ENCODE assay signal across 8 mouse cellular contexts in the genomic region with DNA sequence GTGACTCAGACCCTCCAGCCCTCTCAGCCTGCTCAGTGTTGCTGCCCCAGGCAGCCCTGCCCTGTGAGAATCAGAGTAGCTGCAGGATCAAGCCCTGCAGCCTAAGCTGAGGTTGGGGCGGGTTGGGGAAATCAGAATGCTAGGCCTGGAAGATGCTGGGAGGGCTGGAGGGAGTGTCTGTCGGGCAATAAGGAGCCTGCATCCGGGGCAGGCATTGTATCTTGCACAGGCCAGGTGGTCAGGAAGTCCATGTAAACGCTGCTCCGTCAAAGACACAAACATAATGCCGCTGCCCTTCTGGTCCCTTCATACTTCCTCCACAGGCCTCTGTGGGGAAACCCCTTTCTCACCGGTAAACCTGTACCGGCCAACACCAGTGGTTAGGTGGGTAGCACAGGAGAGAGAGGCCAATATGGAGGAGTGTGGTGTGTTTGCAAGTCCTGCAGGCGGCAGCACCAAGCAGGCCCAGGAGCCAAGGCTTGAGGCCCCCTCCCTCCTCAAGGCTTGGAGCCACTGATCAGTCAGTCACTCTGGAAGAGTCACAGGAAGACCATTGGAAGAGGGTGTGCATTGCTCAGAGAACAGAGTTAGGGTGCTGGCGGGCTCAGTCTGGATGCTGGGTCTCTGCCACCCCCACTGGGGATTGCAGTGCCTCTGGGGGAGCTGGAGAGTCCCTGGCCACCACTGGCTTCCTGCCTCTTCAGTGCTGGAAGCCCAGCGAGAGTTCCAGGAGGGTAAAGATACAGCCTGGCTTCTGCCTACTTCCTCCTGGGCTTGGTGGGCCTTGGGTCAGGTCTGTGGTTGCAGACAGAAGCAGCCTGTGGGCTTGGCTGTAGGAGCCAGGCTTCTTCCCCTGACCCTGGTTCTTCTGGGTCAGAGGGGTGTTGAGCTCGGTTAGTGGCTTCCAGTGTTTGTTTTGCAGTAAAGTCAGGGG. TPM values are rescaled to one million over a fixed set of nuclear protein-coding genes. Genes with fewer than 3 reads are reported as not detected.
A peak's percentile ranks its signal among the peaks of the same experiment; 100 is the strongest.
DNase-seq lines count a peak whose midpoint lies in the region; ATAC-seq and TF ChIP-seq lines count a peak whose summit lies in the region.

No protein-coding gene starts in this region.

- ATAC-seq in kidney, embryonic 15.5 days (replicated peaks; ENCODE audit: low FRiP score) = no peak
- 0 out of 2 replicates have a peak, but pooled peaks have one; percentile 2 for ATAC-seq in embryonic facial prominence, embryonic 13.5 days (ENCODE audit: insufficient number of reproducible peaks, insufficient read depth, low FRiP score, low TSS enrichment, low read depth)
- ATAC-seq in hindbrain, embryonic 15.5 days (ENCODE audit: low FRiP score, low read depth) = no peak
- peak; percentile 28; the same call in 1 of the 2 replicates for ATAC-seq in midbrain, embryonic 12.5 days (ENCODE audit: low FRiP score, low read depth)

- H3K27me3 ChIP-seq in kidney, embryonic 15.5 days = no peaks in the 10 kb centered on the region
- H3K27me3 ChIP-seq in embryonic facial prominence, embryonic 13.5 days = no peaks in the 10 kb centered on the region
- no peaks in the 10 kb centered on the region for H3K27me3 ChIP-seq in hindbrain, embryonic 15.5 days
- no peaks in the 10 kb centered on the region for H3K27me3 ChIP-seq in midbrain, embryonic 12.5 days

- no peaks in the 10 kb centered on the region for H3K9me3 ChIP-seq in kidney, embryonic 15.5 days (replicated peaks)
- no peaks in the 10 kb centered on the region for H3K9me3 ChIP-seq in ES-E14 (ENCODE audit: control insufficient read depth, insufficient read depth, low read depth, low read length)
- H3K9me3 ChIP-seq in embryonic facial prominence, embryonic 13.5 days = no peaks in the 10 kb centered on the region
- H3K9me3 ChIP-seq in hindbrain, embryonic 15.5 days = no peaks in the 10 kb centered on the region
- no peaks in the 10 kb centered on the region for H3K9me3 ChIP-seq in midbrain, embryonic 12.5 days

- no peak overlapping the region for H3K4me3 ChIP-seq in kidney, embryonic 15.5 days (replicated peaks)
- peak overlapping the region; percentile 0 to 22; a peak in 1 of 4 replicates for H3K4me3 ChIP-seq in ES-E14 (ENCODE audit: insufficient read depth in 1 of 2, low read depth in 1 of 2, low read length in 2 of 2, poor library complexity in 1 of 2, severe bottlenecking in 1 of 2)
- no peak overlapping the region for H3K4me3 ChIP-seq in embryonic facial prominence, embryonic 13.5 days
- H3K4me3 ChIP-seq in hindbrain, embryonic 15.5 days = no peak overlapping the region
- no peak overlapping the region for H3K4me3 ChIP-seq in midbrain, embryonic 12.5 days

- peaks cover 72% of the 10 kb centered on the region for H3K4me1 ChIP-seq in kidney, embryonic 15.5 days
- peaks cover 5 to 25% of the 10 kb centered on the region in 2 experiments; a peak in 3 of 4 replicates for H3K4me1 ChIP-seq in ES-E14 (ENCODE audit: control insufficient read depth in 2 of 2, insufficient read depth in 2 of 2, low read length in 2 of 2, poor library complexity in 1 of 2)
- H3K4me1 ChIP-seq in embryonic facial prominence, embryonic 13.5 days = peaks cover 89% of the 10 kb centered on the region
- peaks cover 88% of the 10 kb centered on the region for H3K4me1 ChIP-seq in hindbrain, embryonic 15.5 days (replicated peaks)
- H3K4me1 ChIP-seq in midbrain, embryonic 12.5 days = peaks cover 68% of the 10 kb centered on the region

- H3K36me3 ChIP-seq in kidney, embryonic 15.5 days = no peaks in the 10 kb centered on the region
- no peaks in the 10 kb centered on the region; the same call in 1 of the 2 replicates for H3K36me3 ChIP-seq in ES-E14 (ENCODE audit: control insufficient read depth, insufficient read depth, low read length, poor library complexity, severe bottlenecking)
- peaks cover 6% of the 10 kb centered on the region; the same call in 1 of the 2 replicates for H3K36me3 ChIP-seq in embryonic facial prominence, embryonic 13.5 days
- H3K36me3 ChIP-seq in hindbrain, embryonic 15.5 days = peaks cover 3% of the 10 kb centered on the region; the same call in 1 of the 2 replicates
- H3K36me3 ChIP-seq in midbrain, embryonic 12.5 days = no peaks in the 10 kb centered on the region

- DNase-seq in kidney, postnatal 36 days = no peak
- no peak for DNase-seq in ES-E14 (ENCODE audit: low read depth, low spot score)
- DNase-seq in left cerebral cortex, postnatal 36 days (ENCODE audit: low spot score in 2 of 2) = no peak
- no peak for DNase-seq in frontal cortex, postnatal 25 days (ENCODE audit: low spot score in 2 of 2)

- intact Hi-C loops in left cerebral cortex, postnatal 36 days (cut with DNase I) = no loop called here

- peak overlapping the region; percentile 76 for H3K27ac ChIP-seq in kidney, embryonic 15.5 days
- no peak overlapping the region for H3K27ac ChIP-seq in ES-E14 (ENCODE audit: insufficient read depth, low read depth, low read length, poor library complexity, severe bottlenecking)
- peak overlapping the region; percentile 74 for H3K27ac ChIP-seq in embryonic facial prominence, embryonic 13.5 days
- H3K27ac ChIP-seq in hindbrain, embryonic 15.5 days (replicated peaks) = peak overlapping the region; percentile 67
- H3K27ac ChIP-seq in midbrain, embryonic 12.5 days (replicated peaks) = peak overlapping the region; percentile 90

- in situ Hi-C loops in ES-E14 (cut with MboI; ENCODE audit: low sequenced_read_pairs in 2 of 2, unreplicated experiment in 2 of 2) = no loop called here

- H3K4me2 ChIP-seq in kidney, embryonic 15.5 days = no peak overlapping the region; the same call in 1 of the 2 replicates
- H3K4me2 ChIP-seq in embryonic facial prominence, embryonic 13.5 days = no peak overlapping the region
- H3K4me2 ChIP-seq in hindbrain, embryonic 15.5 days = peak overlapping the region; percentile 3; the same call in 1 of the 2 replicates
- H3K4me2 ChIP-seq in midbrain, embryonic 12.5 days (replicated peaks) = peak overlapping the region; percentile 25

- WGBS in kidney, embryonic 15.5 days = 37% methylated on average over 12 of the region's 12 CpGs
- 42% methylated on average over 12 of the region's 12 CpGs for WGBS in embryonic facial prominence, embryonic 13.5 days
- WGBS in hindbrain, embryonic 15.5 days = 44% methylated on average over 12 of the region's 12 CpGs
- WGBS in midbrain, embryonic 12.5 days = 41% methylated on average over 11 of the region's 12 CpGs

- no peak overlapping the region for H3K9ac ChIP-seq in kidney, embryonic 15.5 days
- no peak overlapping the region for H3K9ac ChIP-seq in ES-E14 (ENCODE audit: insufficient read depth, low read depth, low read length, poor library complexity, severe bottlenecking)
- peak overlapping the region; percentile 47 for H3K9ac ChIP-seq in embryonic facial prominence, embryonic 13.5 days
- 0 out of 2 replicates have a peak overlapping the region, but pooled peaks have one; percentile 16 for H3K9ac ChIP-seq in hindbrain, embryonic 15.5 days
- H3K9ac ChIP-seq in midbrain, embryonic 12.5 days (replicated peaks) = peak overlapping the region; percentile 45

TF ChIP-seq in ES-E14, 5 proteins besides CTCF, POLR2A, EP300 and RAD21:
- TF ChIP-seq CHD2 (IDR thresholded peaks at IDR 0.05; ENCODE audit: low read depth, low read length) = no peak

RNA-seq across cellular contexts. Expression of gene Ralgds, which starts 13.3 kb away (rescaled TPM):
- 22.6 and 30.5 TPM in 2 replicates for polyA plus RNA-seq in kidney, embryonic 15.5 days (2015; fragmentation: Nextera tagmentation; extraction: Ambion mirVana)
- total RNA-seq in ES-E14 (2012; rRNA removed) = 18.2 and 24.8 TPM in 2 replicates
- 56.9 and 61.3 TPM in 2 replicates for polyA plus RNA-seq in embryonic facial prominence, embryonic 13.5 days (2015; fragmentation: Nextera tagmentation; extraction: Ambion mirVana)
- polyA plus RNA-seq in hindbrain, embryonic 15.5 days (2015; fragmentation: Nextera tagmentation; extraction: Ambion mirVana) = 90.6 and 93.2 TPM in 2 replicates
- polyA plus RNA-seq in midbrain, embryonic 12.5 days (2016; fragmentation: Nextera tagmentation; extraction: Ambion mirVana) = 87.6 and 93.5 TPM in 2 replicates
- 10 to 100 TPM; 82.7 to 82.8 TPM for total RNA-seq in left cerebral cortex, postnatal 36 days (2021)

RNA-seq across cellular contexts. Expression of gene Gm10134, which starts 20.3 kb away (rescaled TPM):
- polyA plus RNA-seq in kidney, embryonic 15.5 days (2015; fragmentation: Nextera tagmentation; extraction: Ambion mirVana) = 10.6 and 12.6 TPM in 2 replicates
- 0.80 and 5.1 TPM in 2 replicates for total RNA-seq in ES-E14 (2012; rRNA removed)
- polyA plus RNA-seq in embryonic facial prominence, embryonic 13.5 days (2015; fragmentation: Nextera tagmentation; extraction: Ambion mirVana) = 1.4 TPM in 1 of 2 replicates, not detected in the other
- 2.6 and 2.7 TPM in 2 replicates for polyA plus RNA-seq in hindbrain, embryonic 15.5 days (2015; fragmentation: Nextera tagmentation; extraction: Ambion mirVana)
- 1.5 TPM in 1 of 2 replicates, not detected in the other for polyA plus RNA-seq in midbrain, embryonic 12.5 days (2016; fragmentation: Nextera tagmentation; extraction: Ambion mirVana)
- 1 to 10 TPM; 1.7 TPM for total RNA-seq in left cerebral cortex, postnatal 36 days (2021)

RNA-seq across cellular contexts. Expression of gene Gbgt1, which starts 29.5 kb away (rescaled TPM):
- polyA plus RNA-seq in kidney, embryonic 15.5 days (2015; fragmentation: Nextera tagmentation; extraction: Ambion mirVana) = 5.8 and 6.5 TPM in 2 replicates
- total RNA-seq in ES-E14 (2012; rRNA removed) = 1.4 and 3.1 TPM in 2 replicates
- polyA plus RNA-seq in embryonic facial prominence, embryonic 13.5 days (2015; fragmentation: Nextera tagmentation; extraction: Ambion mirVana) = 0.35 and 0.58 TPM in 2 replicates
- 1.1 and 2.2 TPM in 2 replicates for polyA plus RNA-seq in hindbrain, embryonic 15.5 days (2015; fragmentation: Nextera tagmentation; extraction: Ambion mirVana)
- polyA plus RNA-seq in midbrain, embryonic 12.5 days (2016; fragmentation: Nextera tagmentation; extraction: Ambion mirVana) = 1.0 and 1.2 TPM in 2 replicates
- total RNA-seq in left cerebral cortex, postnatal 36 days (2021) = 1 to 10 TPM; 1.6 to 3.3 TPM

RNA-seq across cellular contexts. Expression of gene Cel, which starts 37.0 kb away (rescaled TPM):
- polyA plus RNA-seq in kidney, embryonic 15.5 days (2015; fragmentation: Nextera tagmentation; extraction: Ambion mirVana) = 0.34 TPM in 1 of 2 replicates, not detected in the other
- total RNA-seq in ES-E14 (2012; rRNA removed) = not detected in 2 replicates
- 0.17 TPM in 1 of 2 replicates, not detected in the other for polyA plus RNA-seq in embryonic facial prominence, embryonic 13.5 days (2015; fragmentation: Nextera tagmentation; extraction: Ambion mirVana)
- polyA plus RNA-seq in hindbrain, embryonic 15.5 days (2015; fragmentation: Nextera tagmentation; extraction: Ambion mirVana) = 0.14 and 0.22 TPM in 2 replicates
- not detected in 2 replicates for polyA plus RNA-seq in midbrain, embryonic 12.5 days (2016; fragmentation: Nextera tagmentation; extraction: Ambion mirVana)
- total RNA-seq in left cerebral cortex, postnatal 36 days (2021) = not detected

RNA-seq across cellular contexts. Expression of gene Gtf3c5, which starts 57.3 kb away (rescaled TPM):
- 44.3 and 48.8 TPM in 2 replicates for polyA plus RNA-seq in kidney, embryonic 15.5 days (2015; fragmentation: Nextera tagmentation; extraction: Ambion mirVana)
- 20.0 and 22.6 TPM in 2 replicates for total RNA-seq in ES-E14 (2012; rRNA removed)
- 50.4 and 51.6 TPM in 2 replicates for polyA plus RNA-seq in embryonic facial prominence, embryonic 13.5 days (2015; fragmentation: Nextera tagmentation; extraction: Ambion mirVana)
- polyA plus RNA-seq in hindbrain, embryonic 15.5 days (2015; fragmentation: Nextera tagmentation; extraction: Ambion mirVana) = 41.6 and 42.8 TPM in 2 replicates
- polyA plus RNA-seq in midbrain, embryonic 12.5 days (2016; fragmentation: Nextera tagmentation; extraction: Ambion mirVana) = 51.9 and 55.5 TPM in 2 replicates
- total RNA-seq in left cerebral cortex, postnatal 36 days (2021) = 10 to 100 TPM; 17.9 to 18.6 TPM

Comparison
In these comparisons a context has a peak if more than half of its experiments do, and no peak if none do; other contexts are left out.
1. ATAC-seq: peak in embryonic facial prominence, embryonic 13.5 days (single experiment) and midbrain, embryonic 12.5 days (single experiment); none in kidney, embryonic 15.5 days (single experiment) and hindbrain, embryonic 15.5 days (single experiment).
2. H3K4me2 ChIP-seq: peak in hindbrain, embryonic 15.5 days (single experiment) and midbrain, embryonic 12.5 days (single experiment); none in kidney, embryonic 15.5 days (single experiment) and embryonic facial prominence, embryonic 13.5 days (single experiment).
3. H3K4me3 ChIP-seq: peak in ES-E14 (2 of 2); none in kidney, embryonic 15.5 days (single experiment), embryonic facial prominence, embryonic 13.5 days (single experiment), hindbrain, embryonic 15.5 days (single experiment) and midbrain, embryonic 12.5 days (single experiment).
4. H3K9ac ChIP-seq: peak in embryonic facial prominence, embryonic 13.5 days (single experiment), hindbrain, embryonic 15.5 days (single experiment) and midbrain, embryonic 12.5 days (single experiment); none in kidney, embryonic 15.5 days (single experiment) and ES-E14 (single experiment).